14 mouse cellular contexts compared by ENCODE assay signal in genomic region chr1:106352801-106353511, GRCm38 (mm10).
DNase-seq lines count a peak whose midpoint lies in the region; ATAC-seq and TF ChIP-seq lines count a peak whose summit lies in the region.
"Had no signal": no experiment of that assay in that cellular context is flagged by ENCODE, and none has a peak within 500 bp of the region (broad histone marks: within the 10 kb centered on the region; RNA-seq: fewer than 3 reads in every experiment).

No protein-coding gene starts in this region.

- H3K9ac ChIP-seq in CH12.LX (ENCODE audit: insufficient read depth, low read depth), result peak overlapping the region; percentile 58
- H3K9ac ChIP-seq: hindbrain, embryonic 15.5 days; midbrain, embryonic 12.5 days had no signal

- H3K27me3 ChIP-seq in CH12.LX (replicated peaks) (no peaks in the 10 kb centered on the region), Patski (no peaks in the 10 kb centered on the region)
- H3K27me3 ChIP-seq: hindbrain, embryonic 15.5 days; midbrain, embryonic 12.5 days had no signal

- POLR2A ChIA-PET in Patski (lab: Charles Lee), result interaction anchor here (1.0 kb wide), 1 partner anchor 10 kb away, joined by 3 read pairs; no protein-coding TSS in a partner anchor

- TF ChIP-seq POLR2A in CH12.LX (IDR thresholded peaks at IDR 0.05; ENCODE audit: low read depth, low read length), result no peak

- peak; percentile 65 for ATAC-seq in Patski
- ATAC-seq: lung, postnatal 0 days had no signal

- H3K79me2 ChIP-seq in CH12.LX (replicated peaks; ENCODE audit: control insufficient read depth, extremely low read depth, insufficient read depth, poor library complexity, severe bottlenecking), result no peaks in the 10 kb centered on the region

- no peak overlapping the region for H3K4me3 ChIP-seq in CH12.LX (replicated peaks in 1 of 3; ENCODE audit: low read depth in 2 of 3, low read length in 2 of 3, poor library complexity in 1 of 3)
- H3K4me3 ChIP-seq: hindbrain, embryonic 15.5 days; midbrain, embryonic 12.5 days had no signal

- peak; percentile 79 for TF ChIP-seq EP300 in CH12.LX (IDR thresholded peaks at IDR 0.05; ENCODE audit: low read length)

- TF ChIP-seq CTCF in CH12.LX (conservative IDR thresholded peaks at IDR 0.05 in 1 of 2, IDR thresholded peaks at IDR 0.05 in 1 of 2; ENCODE audit: low read depth in 2 of 2, low read length in 2 of 2) (no peak), Patski (IDR thresholded peaks at IDR 0.05) (no peak)

- dilution Hi-C loops in CH12.LX (cut with MboI; ENCODE audit: extremely low pct_ligation_motif_present, extremely low pct_unique_long_range_greater_than_20kb, low sequenced_read_pairs), result no loop called here

- peak; percentile 20 for DNase-seq in layer of hippocampus, adult 9-10 months (ENCODE audit: low spot score)
- DNase-seq in layer of hippocampus, postnatal 10 days (ENCODE audit: low spot score in 2 of 2), result no peak
- DNase-seq in CH12.LX (ENCODE audit: extremely low read depth) (peak; percentile 86), Patski (ENCODE audit: low read depth, low spot score) (peak; percentile 33), liver (no peak)
- DNase-seq in cerebellum, postnatal 36 days, result peak; percentile 15 to 27
- DNase-seq in spleen, adult 18-20 months, result no peak
- DNase-seq: embryo, embryonic 11 days; gastrocnemius, postnatal 14 days; kidney, adult 9 months had no signal

- TF ChIP-seq RAD21 in CH12.LX (IDR thresholded peaks at IDR 0.05; ENCODE audit: low read depth, low read length), result no peak; the same call in none of the 2 replicates

- peaks cover 6 to 40% of the 10 kb centered on the region in 2 experiments for H3K36me3 ChIP-seq in CH12.LX (replicated peaks in 1 of 2; ENCODE audit: control insufficient read depth in 1 of 2, insufficient read depth in 1 of 2, low read length in 1 of 2)

- peak overlapping the region; percentile 71 for H3K4me2 ChIP-seq in CH12.LX (ENCODE audit: insufficient read depth, low read depth, poor library complexity, severe bottlenecking)
- H3K4me2 ChIP-seq: hindbrain, embryonic 15.5 days; liver, embryonic 11.5 days; midbrain, embryonic 12.5 days had no signal

- CTCF ChIA-PET in Patski (lab: Charles Lee), result interaction anchor here (1.2 to 1.6 kb wide), 5 partner anchors 11 to 281 kb away, joined by 3 to 6 read pairs (median 3); partner anchors contain the start of gene Phlpp1

- H3K27ac ChIP-seq in CH12.LX (ENCODE audit: insufficient read depth, low read depth), result peak overlapping the region; percentile 87
- H3K27ac ChIP-seq: hindbrain, embryonic 15.5 days; midbrain, embryonic 12.5 days had no signal

- in situ Hi-C loops in CH12.LX (cut with MboI; ENCODE audit: low pct_ligation_motif_present, low pct_unique_long_range_greater_than_20kb, low sequenced_read_pairs) (no loop called here), Patski (cut with MboI; ENCODE audit: low pct_unique_long_range_greater_than_20kb) (no loop called here)

- peaks cover 22 to 76% of the 10 kb centered on the region in 2 experiments for H3K4me1 ChIP-seq in CH12.LX (ENCODE audit: control insufficient read depth in 1 of 2, insufficient read depth in 2 of 2)
- H3K4me1 ChIP-seq: hindbrain, embryonic 15.5 days had no signal

- no peaks in the 10 kb centered on the region for H3K9me3 ChIP-seq in CH12.LX (replicated peaks; ENCODE audit: low read length)
- H3K9me3 ChIP-seq: hindbrain, embryonic 15.5 days; midbrain, embryonic 12.5 days had no signal

TF ChIP-seq in CH12.LX, 34 proteins besides CTCF, POLR2A, EP300 and RAD21:
- TF ChIP-seq CHD1 (IDR thresholded peaks at IDR 0.05; ENCODE audit: low read depth, low read length) (no peak; the same call in 1 of the 2 replicates), ZKSCAN1 (IDR thresholded peaks at IDR 0.05; ENCODE audit: borderline replicate concordance, low read depth, low read length) (no peak), JUND (conservative IDR thresholded peaks at IDR 0.05; ENCODE audit: low read depth, low read length) (peak; percentile 73), POLR2AphosphoS2 (IDR thresholded peaks at IDR 0.05; ENCODE audit: low read depth, low read length) (no peak), ETS1 (conservative IDR thresholded peaks at IDR 0.05; ENCODE audit: low read depth, low read length) (peak; percentile 88), JUN (IDR thresholded peaks at IDR 0.05; ENCODE audit: insufficient read depth, low read depth, low read length) (peak; percentile 79), MAFK (IDR thresholded peaks at IDR 0.05; ENCODE audit: insufficient replicate concordance, low read length) (peak; percentile 61; the same call in 1 of the 2 replicates), ZMIZ1 (IDR thresholded peaks at IDR 0.05; ENCODE audit: low read depth, low read length) (0 out of 2 replicates have a peak, but pooled peaks have one; percentile 24), SIN3A (IDR thresholded peaks at IDR 0.05; ENCODE audit: low read length) (0 out of 2 replicates have a peak, but pooled peaks have one; percentile 27), IRF4 (IDR thresholded peaks at IDR 0.05; ENCODE audit: low read depth, low read length) (peak; percentile 74), ELF1 (IDR thresholded peaks at IDR 0.05; ENCODE audit: low read depth, low read length) (no peak), MXI1 (IDR thresholded peaks at IDR 0.05; ENCODE audit: low read depth, low read length) (0 out of 2 replicates have a peak, but pooled peaks have one; percentile 28), MAZ (IDR thresholded peaks at IDR 0.05; ENCODE audit: low read depth, low read length) (0 out of 2 replicates have a peak, but pooled peaks have one; percentile 41), MYC (IDR thresholded peaks at IDR 0.05; ENCODE audit: low read depth, low read length) (peak; percentile 67), MAX (IDR thresholded peaks at IDR 0.05; ENCODE audit: low read length) (peak; percentile 85), HCFC1 (IDR thresholded peaks at IDR 0.05; ENCODE audit: low read depth, low read length) (no peak), BHLHE40 (IDR thresholded peaks at IDR 0.05; ENCODE audit: low read depth, low read length) (peak; percentile 74), KAT2A (IDR thresholded peaks at IDR 0.05; ENCODE audit: insufficient replicate concordance, low read length) (0 out of 2 replicates have a peak, but pooled peaks have one; percentile 56), TBP (conservative IDR thresholded peaks at IDR 0.05; ENCODE audit: low read depth, low read length) (no peak), MEF2A (IDR thresholded peaks at IDR 0.05; ENCODE audit: borderline replicate concordance, low read depth, low read length) (peak; percentile 86), TCF12 (IDR thresholded peaks at IDR 0.05; ENCODE audit: low read depth, low read length) (peak; percentile 73), CHD2 (IDR thresholded peaks at IDR 0.05; ENCODE audit: low read length) (peak; percentile 59; the same call in 1 of the 2 replicates), SMC3 (IDR thresholded peaks at IDR 0.05; ENCODE audit: low read depth, low read length) (no peak)
TF ChIP-seq in CH12.LX: peak in this region for 16.

Comparison
In these comparisons a context has a peak if more than half of its experiments do, and no peak if none do; other contexts are left out.
1. DNase-seq: peak in layer of hippocampus, adult 9-10 months (single experiment), CH12.LX (single experiment), Patski (single experiment) and cerebellum, postnatal 36 days (2 of 2); none in layer of hippocampus, postnatal 10 days (0 of 2), spleen, adult 18-20 months (0 of 2) and liver (single experiment).